Mouse (Mus musculus): ENCODE data around the gene Olfr283. TPM values are rescaled to one million over a fixed set of nuclear protein-coding genes. Genes with fewer than 3 reads are reported as not detected.

The Olfr283 gene
- polyA plus RNA-seq, 1 experiment, result not detected

GRCm38 (mm10) chr15:98387621-98388020, 6.9 kb upstream of the Olfr283 start:
- TF ChIP-seq POLR2A (IDR thresholded peaks at IDR 0.05; ENCODE audit: borderline replicate concordance, control insufficient read depth, low read depth, low read length) (no peak), CTCF (IDR thresholded peaks at IDR 0.05; ENCODE audit: control insufficient read depth, insufficient read depth, low read length) (no peak)
- H3K4me3 ChIP-seq (replicated peaks; ENCODE audit: control insufficient read depth, low read depth, low read length), result no peak overlapping the region
- WGBS, result 67% methylated on average over 2 of the region's 2 CpGs
- no peaks in the 10 kb centered on the region for H3K4me1 ChIP-seq (ENCODE audit: control insufficient read depth, insufficient read depth, low read length)
- no peak overlapping the region for H3K27ac ChIP-seq (ENCODE audit: control insufficient read depth, insufficient read depth, low read depth, low read length, poor library complexity)

- no peaks in the 10 kb centered on the region for H3K4me1 ChIP-seq (ENCODE audit: control insufficient read depth, insufficient read depth, low read length)
- H3K27ac ChIP-seq (ENCODE audit: control insufficient read depth, insufficient read depth, low read depth, low read length, poor library complexity), result no peak overlapping the region
- no peak for TF ChIP-seq CTCF (IDR thresholded peaks at IDR 0.05; ENCODE audit: control insufficient read depth, insufficient read depth, low read length)
- TF ChIP-seq POLR2A (IDR thresholded peaks at IDR 0.05; ENCODE audit: borderline replicate concordance, control insufficient read depth, low read depth, low read length), result no peak
- WGBS, result 88% methylated on average over 13 of the region's 13 CpGs
- H3K4me3 ChIP-seq (replicated peaks; ENCODE audit: control insufficient read depth, low read depth, low read length), result no peak overlapping the region
Observed at GRCm38 (mm10) chr15:98378209-98378608, 2.5 kb downstream of the Olfr283 start.

- Histone ChIP-seq H3K27ac (ENCODE audit: control insufficient read depth, insufficient read depth, low read depth, low read length, poor library complexity) (no peak within 1 kb of the TSS), H3K4me3 (replicated peaks; ENCODE audit: control insufficient read depth, low read depth, low read length) (no peak within 1 kb of the TSS), H3K4me1 (ENCODE audit: control insufficient read depth, insufficient read depth, low read length) (no peaks in the 10 kb centered on the region)
- TF ChIP-seq CTCF (IDR thresholded peaks at IDR 0.05; ENCODE audit: control insufficient read depth, insufficient read depth, low read length), result no peak
- no peak for TF ChIP-seq POLR2A (IDR thresholded peaks at IDR 0.05; ENCODE audit: borderline replicate concordance, control insufficient read depth, low read depth, low read length)
- WGBS, result 74% methylated on average over 8 of the region's 8 CpGs
Observed at GRCm38 (mm10) chr15:98340887-98341286, 39.9 kb downstream of the Olfr283 start, which contains the start of gene Olfr284. Gene Olfr284 (minus strand): TSS chr15:98340987.

Other genes with a start within 250 kb of the Olfr283 start
- gene Asb8, start 215.3 kb downstream of the Olfr283 start, polyA plus RNA-seq (2011; ENCODE audit: insufficient read depth, insufficient read length, low replicate concordance, missing spikeins), result 9.1 and 12.2 TPM in 2 replicates
- gene Ccdc184, start 213.8 kb downstream of the Olfr283 start, polyA plus RNA-seq (2011; ENCODE audit: insufficient read depth, insufficient read length, low replicate concordance, missing spikeins), result 0.43 and 1.2 TPM in 2 replicates
- gene Olfr288, start 185.4 kb downstream of the Olfr283 start, polyA plus RNA-seq (2011; ENCODE audit: insufficient read depth, insufficient read length, low replicate concordance, missing spikeins), result not detected in 2 replicates
- gene Gm44579, start 160.0 kb downstream of the Olfr283 start, polyA plus RNA-seq (2011; ENCODE audit: insufficient read depth, insufficient read length, low replicate concordance, missing spikeins), result not detected in 2 replicates
- gene Olfr287, start 159.9 kb downstream of the Olfr283 start, polyA plus RNA-seq (2011; ENCODE audit: insufficient read depth, insufficient read length, low replicate concordance, missing spikeins), result not detected in 2 replicates
- gene Olfr286, start 146.5 kb downstream of the Olfr283 start, polyA plus RNA-seq (2011; ENCODE audit: insufficient read depth, insufficient read length, low replicate concordance, missing spikeins), result not detected in 2 replicates
- gene H1fnt, start 123.7 kb downstream of the Olfr283 start, polyA plus RNA-seq (2011; ENCODE audit: insufficient read depth, insufficient read length, low replicate concordance, missing spikeins), result not detected in 2 replicates
- not detected in 2 replicates for gene Zfp641, start 84.8 kb downstream of the Olfr283 start, polyA plus RNA-seq (2011; ENCODE audit: insufficient read depth, insufficient read length, low replicate concordance, missing spikeins)
- not detected in 2 replicates for gene Olfr285, start 63.6 kb downstream of the Olfr283 start, polyA plus RNA-seq (2011; ENCODE audit: insufficient read depth, insufficient read length, low replicate concordance, missing spikeins)
- not detected in 2 replicates for gene Olfr284, start 40.0 kb downstream of the Olfr283 start, polyA plus RNA-seq (2011; ENCODE audit: insufficient read depth, insufficient read length, low replicate concordance, missing spikeins)
- gene Olfr282, start 50.3 kb upstream of the Olfr283 start, polyA plus RNA-seq (2011; ENCODE audit: insufficient read depth, insufficient read length, low replicate concordance, missing spikeins), result not detected in 2 replicates
- gene Olfr281, start 71.6 kb upstream of the Olfr283 start, polyA plus RNA-seq (2011; ENCODE audit: insufficient read depth, insufficient read length, low replicate concordance, missing spikeins), result 0.22 TPM in 1 of 2 replicates, not detected in the other
- gene OR5BS1P, start 89.0 kb upstream of the Olfr283 start, polyA plus RNA-seq (2011; ENCODE audit: insufficient read depth, insufficient read length, low replicate concordance, missing spikeins), result not detected in 2 replicates
- gene Lalba, start 101.8 kb upstream of the Olfr283 start, polyA plus RNA-seq (2011; ENCODE audit: insufficient read depth, insufficient read length, low replicate concordance, missing spikeins), result not detected in 2 replicates
- gene Olfr279, start 111.5 kb upstream of the Olfr283 start, polyA plus RNA-seq (2011; ENCODE audit: insufficient read depth, insufficient read length, low replicate concordance, missing spikeins), result 0.29 TPM in 1 of 2 replicates, not detected in the other
- gene Kansl2, start 153.3 kb upstream of the Olfr283 start, polyA plus RNA-seq (2011; ENCODE audit: insufficient read depth, insufficient read length, low replicate concordance, missing spikeins), result 39.2 and 52.3 TPM in 2 replicates
- 18.5 and 31.3 TPM in 2 replicates for gene Ccnt1, start 190.0 kb upstream of the Olfr283 start, polyA plus RNA-seq (2011; ENCODE audit: insufficient read depth, insufficient read length, low replicate concordance, missing spikeins)
- gene 4930415O20Rik, start 190.1 kb upstream of the Olfr283 start, polyA plus RNA-seq (2011; ENCODE audit: insufficient read depth, insufficient read length, low replicate concordance, missing spikeins), result not detected in 2 replicates
- gene Adcy6, start 229.1 kb upstream of the Olfr283 start, polyA plus RNA-seq (2011; ENCODE audit: insufficient read depth, insufficient read length, low replicate concordance, missing spikeins), result 45.8 and 65.2 TPM in 2 replicates
- 0.70 and 1.8 TPM in 2 replicates for gene Cacnb3, start 249.9 kb upstream of the Olfr283 start, polyA plus RNA-seq (2011; ENCODE audit: insufficient read depth, insufficient read length, low replicate concordance, missing spikeins)